Mouse (Mus musculus): ENCODE data around the gene Parp11.

Parp11 gene

DNA sequence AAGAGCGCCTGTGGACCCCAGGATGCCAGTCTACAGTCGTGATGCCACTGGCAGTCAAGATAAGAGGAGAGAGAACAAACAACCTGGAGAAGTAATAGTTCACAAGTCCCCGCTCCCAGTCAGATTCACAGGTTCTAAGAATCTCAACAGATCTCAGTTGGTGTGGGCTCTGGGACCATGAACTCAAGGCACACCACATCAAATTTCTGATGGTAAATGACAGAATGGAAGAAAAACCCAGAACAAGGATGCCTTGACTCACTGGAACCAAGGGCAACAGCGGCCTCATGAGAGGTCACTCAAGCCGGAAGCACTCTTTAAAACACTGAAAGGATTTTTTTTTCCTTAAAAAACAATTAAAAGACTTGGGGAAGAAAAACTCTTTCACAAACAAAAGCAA, 87.1 kb downstream of the Parp11 start:
- Histone ChIP-seq H3K9me3 (ENCODE audit: low read length) (no peaks in the 10 kb centered on the region), H3K4me3 (replicated peaks; ENCODE audit: low read length) (no peak overlapping the region), H3K4me1 (replicated peaks; ENCODE audit: low read depth, low read length) (peaks cover 3% of the 10 kb centered on the region; the same call in 1 of the 2 replicates), H3K36me3 (ENCODE audit: insufficient read depth, low read length) (no peaks in the 10 kb centered on the region), H3K27me3 (ENCODE audit: insufficient read depth, low read length) (peaks cover 3% of the 10 kb centered on the region; the same call in 1 of the 2 replicates)
- TF ChIP-seq NANOG (IDR thresholded peaks at IDR 0.05; ENCODE audit: borderline replicate concordance, low read length) (no peak), POU5F1 (IDR thresholded peaks at IDR 0.05; ENCODE audit: borderline replicate concordance, low read length) (no peak), CTCF (conservative IDR thresholded peaks at IDR 0.05; ENCODE audit: low read length) (no peak)

DNA sequence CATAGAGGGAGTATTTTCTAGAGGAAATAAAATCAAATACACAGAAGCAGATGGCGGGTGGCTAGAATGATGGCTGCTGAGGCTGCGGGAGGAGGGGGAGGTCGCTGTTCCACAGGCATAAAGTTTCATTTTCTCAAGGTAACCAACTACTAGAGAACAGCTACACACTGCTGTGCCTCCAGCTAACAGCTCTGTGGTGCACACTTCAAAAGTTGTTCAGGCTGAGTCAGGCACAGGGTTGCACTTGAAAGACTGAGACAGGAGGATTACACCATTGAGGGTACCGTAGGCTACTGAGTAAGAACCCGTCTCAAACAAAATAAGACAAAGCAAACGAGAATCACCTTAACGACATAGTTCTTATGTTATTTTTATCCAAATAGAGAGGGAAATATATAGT, 90.4 kb downstream of the Parp11 start:
- Histone ChIP-seq H3K36me3 (ENCODE audit: insufficient read depth, low read length) (no peaks in the 10 kb centered on the region), H3K4me1 (replicated peaks; ENCODE audit: low read depth, low read length) (no peaks in the 10 kb centered on the region), H3K4me3 (replicated peaks; ENCODE audit: low read length) (no peak overlapping the region), H3K9me3 (ENCODE audit: low read length) (no peaks in the 10 kb centered on the region), H3K27me3 (ENCODE audit: insufficient read depth, low read length) (peaks cover 6% of the 10 kb centered on the region; the same call in 1 of the 2 replicates)
- TF ChIP-seq POU5F1 (IDR thresholded peaks at IDR 0.05; ENCODE audit: borderline replicate concordance, low read length) = no peak

DNA sequence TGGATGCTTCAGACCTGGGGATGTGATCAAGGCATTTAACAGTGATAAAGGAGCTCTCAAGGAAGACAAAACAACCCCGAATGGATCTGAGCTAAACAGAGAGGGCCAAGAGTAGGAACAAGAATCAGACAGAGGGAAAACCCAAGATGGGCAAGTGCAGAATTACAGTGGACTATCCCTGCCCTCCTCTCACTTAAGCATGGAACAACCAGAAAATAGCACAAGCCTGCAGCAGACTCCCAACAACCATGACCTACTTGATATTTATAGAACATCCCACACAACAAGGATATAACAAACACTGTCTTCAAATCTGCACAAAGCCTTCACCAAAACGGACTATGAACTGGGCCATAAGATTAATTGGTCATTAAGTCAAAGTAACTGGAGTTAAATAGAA, 91.5 kb downstream of the Parp11 start:
- H3K27me3 ChIP-seq (ENCODE audit: insufficient read depth, low read length) = peaks cover 13% of the 10 kb centered on the region; the same call in 1 of the 2 replicates
- H3K4me3 ChIP-seq (replicated peaks; ENCODE audit: low read length) = no peak overlapping the region
- H3K9me3 ChIP-seq (ENCODE audit: low read length) = no peaks in the 10 kb centered on the region
- TF ChIP-seq POU5F1 (IDR thresholded peaks at IDR 0.05; ENCODE audit: borderline replicate concordance, low read length) (no peak), NANOG (IDR thresholded peaks at IDR 0.05; ENCODE audit: borderline replicate concordance, low read length) (no peak), CTCF (conservative IDR thresholded peaks at IDR 0.05; ENCODE audit: low read length) (no peak)
- H3K4me1 ChIP-seq (replicated peaks; ENCODE audit: low read depth, low read length) = no peaks in the 10 kb centered on the region
- H3K36me3 ChIP-seq (ENCODE audit: insufficient read depth, low read length) = no peaks in the 10 kb centered on the region

DNA sequence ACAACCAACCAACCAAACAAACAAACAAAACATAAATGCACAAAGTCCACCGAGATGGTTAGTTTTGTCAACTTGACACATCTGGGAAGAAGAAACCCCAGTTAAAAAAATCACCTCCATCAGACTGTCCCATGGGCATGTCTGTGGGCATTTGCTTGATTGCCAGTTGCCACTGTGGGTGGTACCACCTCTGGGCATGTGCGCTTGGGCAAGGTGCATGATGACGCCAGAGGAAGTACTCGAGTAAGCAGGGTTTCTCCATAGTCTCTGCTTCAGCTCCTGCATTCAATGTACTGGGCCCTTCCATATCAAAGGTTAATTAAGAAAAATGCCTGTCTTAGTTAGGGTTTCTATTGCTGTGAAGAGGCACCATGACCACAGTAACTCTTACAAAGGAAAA, 92.6 kb downstream of the Parp11 start:
- Histone ChIP-seq H3K4me3 (replicated peaks; ENCODE audit: low read length) (no peak overlapping the region), H3K9me3 (ENCODE audit: low read length) (no peaks in the 10 kb centered on the region), H3K36me3 (ENCODE audit: insufficient read depth, low read length) (no peaks in the 10 kb centered on the region), H3K4me1 (replicated peaks; ENCODE audit: low read depth, low read length) (no peaks in the 10 kb centered on the region), H3K27me3 (ENCODE audit: insufficient read depth, low read length) (peaks cover 21% of the 10 kb centered on the region)
- no peak for TF ChIP-seq POU5F1 (IDR thresholded peaks at IDR 0.05; ENCODE audit: borderline replicate concordance, low read length)
- TF ChIP-seq CTCF (conservative IDR thresholded peaks at IDR 0.05; ENCODE audit: low read length) = no peak
- TF ChIP-seq NANOG (IDR thresholded peaks at IDR 0.05; ENCODE audit: borderline replicate concordance, low read length) = no peak

DNA sequence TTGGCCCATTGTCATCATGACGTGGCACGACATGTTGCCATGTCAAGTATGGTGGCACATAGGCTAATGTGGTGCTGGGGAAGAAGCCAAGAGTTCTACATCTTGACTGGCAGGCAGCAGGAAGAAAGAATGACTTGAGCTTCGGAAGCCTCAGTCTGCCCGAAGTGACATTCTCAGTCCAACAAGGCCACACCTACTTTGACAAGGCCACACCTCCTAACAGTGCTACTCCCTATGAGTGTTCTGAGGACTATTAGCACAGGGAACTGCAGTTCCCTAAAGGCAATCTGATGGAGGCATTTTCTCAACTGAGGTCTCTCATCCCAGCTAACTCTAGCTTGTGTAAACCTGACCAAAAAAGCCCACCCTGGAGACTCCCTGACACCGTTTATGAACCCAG, 93.0 kb downstream of the Parp11 start:
- no peaks in the 10 kb centered on the region for H3K9me3 ChIP-seq (ENCODE audit: low read length)
- H3K4me3 ChIP-seq (replicated peaks; ENCODE audit: low read length) = no peak overlapping the region
- peaks cover 22% of the 10 kb centered on the region for H3K27me3 ChIP-seq (ENCODE audit: insufficient read depth, low read length)
- no peaks in the 10 kb centered on the region for H3K4me1 ChIP-seq (replicated peaks; ENCODE audit: low read depth, low read length)
- H3K36me3 ChIP-seq (ENCODE audit: insufficient read depth, low read length) = no peaks in the 10 kb centered on the region
- TF ChIP-seq NANOG (IDR thresholded peaks at IDR 0.05; ENCODE audit: borderline replicate concordance, low read length) (no peak), CTCF (conservative IDR thresholded peaks at IDR 0.05; ENCODE audit: low read length) (no peak), POU5F1 (IDR thresholded peaks at IDR 0.05; ENCODE audit: borderline replicate concordance, low read length) (no peak)

DNA sequence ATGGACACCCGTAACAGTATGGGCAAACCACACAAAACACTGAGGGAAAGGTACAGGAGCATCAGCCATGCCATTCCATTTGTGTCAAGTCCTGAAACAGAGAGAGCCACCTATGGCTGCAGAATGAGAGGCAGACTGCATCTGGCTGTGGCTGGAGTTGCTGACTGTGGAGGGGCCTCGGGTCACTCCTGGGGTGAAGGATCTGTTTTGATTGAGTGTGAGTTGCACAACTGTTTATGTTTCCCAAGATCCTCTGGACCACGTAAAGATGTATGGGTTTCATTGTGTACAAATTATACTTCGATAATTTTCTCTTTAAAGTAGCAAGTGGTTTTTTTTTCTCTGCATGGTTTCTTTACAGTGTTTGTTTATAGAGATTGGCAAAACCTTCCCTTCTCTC, 93.9 kb downstream of the Parp11 start:
- Histone ChIP-seq H3K4me3 (replicated peaks; ENCODE audit: low read length) (no peak overlapping the region), H3K9me3 (ENCODE audit: low read length) (no peaks in the 10 kb centered on the region), H3K27me3 (ENCODE audit: insufficient read depth, low read length) (peaks cover 29% of the 10 kb centered on the region), H3K36me3 (ENCODE audit: insufficient read depth, low read length) (no peaks in the 10 kb centered on the region), H3K4me1 (replicated peaks; ENCODE audit: low read depth, low read length) (no peaks in the 10 kb centered on the region)
- TF ChIP-seq CTCF (conservative IDR thresholded peaks at IDR 0.05; ENCODE audit: low read length) = no peak
- no peak for TF ChIP-seq POU5F1 (IDR thresholded peaks at IDR 0.05; ENCODE audit: borderline replicate concordance, low read length)
- TF ChIP-seq NANOG (IDR thresholded peaks at IDR 0.05; ENCODE audit: borderline replicate concordance, low read length) = no peak

DNA sequence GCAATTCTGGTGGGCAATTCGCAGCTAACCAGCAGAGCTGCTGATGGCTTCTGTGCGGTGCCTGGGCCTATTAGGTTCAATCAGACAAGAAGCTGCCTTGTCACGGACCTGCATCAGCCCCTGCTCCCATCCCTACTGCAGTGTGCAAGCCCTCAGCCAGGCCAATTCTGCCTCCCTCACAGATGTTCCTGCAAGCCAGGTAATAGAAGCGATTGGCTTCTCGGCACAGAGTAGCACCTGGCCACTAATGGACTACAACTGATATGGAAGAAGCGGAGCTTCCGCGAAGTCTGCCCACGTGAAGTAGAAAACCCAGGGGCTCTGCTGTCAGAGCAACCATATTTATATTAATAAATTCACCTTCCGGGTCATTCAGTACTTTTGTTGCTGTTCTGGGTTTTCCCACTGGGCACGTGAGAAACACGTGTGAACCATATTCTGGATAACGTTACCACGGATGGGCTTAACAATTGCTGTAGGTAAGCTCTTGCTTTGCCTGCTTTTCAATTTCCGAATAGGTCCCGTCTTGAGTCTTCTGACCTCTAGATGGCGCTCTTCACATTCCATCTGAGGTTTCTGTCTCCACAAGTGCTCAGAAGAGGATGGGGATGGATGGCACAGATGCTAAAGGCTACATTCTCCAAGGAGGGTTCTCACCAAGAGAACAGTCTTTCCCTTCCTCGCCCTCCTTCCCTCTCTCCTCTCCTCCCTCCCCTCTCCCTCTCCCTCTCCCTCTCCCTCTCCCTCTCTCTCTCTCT, 95.2 kb downstream of the Parp11 start:
- H3K4me1 ChIP-seq (replicated peaks; ENCODE audit: low read depth, low read length) = no peaks in the 10 kb centered on the region
- peak; percentile 54 for TF ChIP-seq CTCF (conservative IDR thresholded peaks at IDR 0.05; ENCODE audit: low read length)
- TF ChIP-seq POU5F1 (IDR thresholded peaks at IDR 0.05; ENCODE audit: borderline replicate concordance, low read length) = no peak
- H3K36me3 ChIP-seq (ENCODE audit: insufficient read depth, low read length) = no peaks in the 10 kb centered on the region
- no peak overlapping the region for H3K4me3 ChIP-seq (replicated peaks; ENCODE audit: low read length)
- H3K9me3 ChIP-seq (ENCODE audit: low read length) = no peaks in the 10 kb centered on the region
- peaks cover 35% of the 10 kb centered on the region for H3K27me3 ChIP-seq (ENCODE audit: insufficient read depth, low read length)

All from E14TG2a.4 (cell line).